Mouse (Mus musculus): ENCODE measurements at regions not wholly inside any gene's neighbourhood (a gene's known extent, or its start where the extent isn't known, plus 50 kb on each side); places are given as distances from the start of the nearest gene placed in this dataset.

DNA sequence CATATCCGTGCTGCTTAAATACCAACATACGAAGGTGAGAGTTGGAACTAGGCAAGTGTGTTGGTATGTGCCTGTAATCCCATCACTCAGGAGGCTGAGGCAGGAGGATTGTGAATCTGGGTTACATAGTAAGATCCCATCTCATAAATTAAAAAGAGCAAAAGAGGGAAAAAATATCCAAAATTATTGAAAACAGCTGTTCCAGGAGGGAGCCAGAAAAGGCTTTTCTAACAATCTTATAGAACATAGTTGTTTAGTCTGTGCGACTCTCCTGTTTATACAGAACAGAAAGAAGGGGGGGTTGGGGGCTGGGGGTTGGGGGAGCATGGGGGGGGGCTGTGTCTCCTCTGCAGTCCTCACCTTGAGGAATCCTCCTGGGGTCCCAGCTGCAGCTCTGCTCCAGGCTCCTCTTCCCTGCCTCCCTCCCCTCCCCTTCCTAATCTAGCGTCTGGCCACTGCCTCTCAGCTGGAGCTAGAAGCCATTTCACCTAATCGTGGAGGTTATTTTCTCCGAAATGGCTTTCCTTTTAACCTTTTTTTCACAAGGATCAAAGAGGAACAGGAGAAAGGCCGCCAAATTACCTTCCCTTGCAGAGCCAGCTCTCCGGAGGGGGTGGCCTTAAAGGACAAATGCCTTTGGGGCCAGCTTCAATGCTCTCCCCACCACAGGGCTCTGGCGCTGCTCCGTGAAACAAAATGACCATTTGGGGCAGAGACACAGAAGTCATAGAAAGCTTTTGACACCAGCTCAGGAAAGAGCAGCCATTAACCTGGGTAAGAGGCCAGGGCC, 188.3 kb upstream of the Sulf2 start:
- Histone ChIP-seq H3K27ac (ENCODE audit: low read depth, low read length) (no peak overlapping the region), H3K9ac (ENCODE audit: low read length) (no peak overlapping the region), H3K4me1 (ENCODE audit: control insufficient read depth, insufficient read depth, low read length) (peaks cover 18% of the 10 kb centered on the region; the same call in 1 of the 2 replicates), H3K36me3 (ENCODE audit: control insufficient read depth, insufficient read depth, low read length) (no peaks in the 10 kb centered on the region), H3K9me3 (replicated peaks; ENCODE audit: control insufficient read depth, low read length) (0 out of 2 replicates have a peak, but pooled peaks cover 2% of the 10 kb centered on the region), H3K4me2 (ENCODE audit: low read length) (no peak overlapping the region), H3K27me3 (replicated peaks; ENCODE audit: control insufficient read depth, insufficient read depth, low read length) (0 out of 2 replicates have a peak, but pooled peaks cover 7% of the 10 kb centered on the region), H3K4me3 (ENCODE audit: low read depth, low read length) (no peak overlapping the region)
- DNase-seq (ENCODE audit: low spot score): peak; percentile 49
- WGBS: 28% methylated on average over 10 of the region's 10 CpGs
- ATAC-seq: no peak

DNA sequence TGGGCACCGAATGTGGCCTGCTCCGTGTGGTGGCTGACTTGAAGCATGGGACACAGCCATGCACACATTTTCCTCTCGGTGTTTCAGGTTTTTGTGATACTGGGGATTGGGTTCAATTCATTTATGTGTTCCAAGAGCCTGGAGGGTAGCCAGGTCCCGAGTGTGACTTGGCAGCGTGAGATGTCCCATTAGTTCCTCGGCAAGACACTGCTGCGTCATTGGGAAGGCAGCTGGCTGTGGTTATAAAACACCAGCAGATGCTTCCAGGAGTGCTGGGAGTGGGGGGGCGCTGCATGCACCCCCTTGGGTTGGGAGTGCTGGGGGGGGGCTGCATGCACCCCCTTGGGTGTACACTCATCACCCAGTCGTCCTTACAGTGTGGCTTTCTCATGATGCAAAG, 186.9 kb upstream of the Sulf2 start:
- DNase-seq (ENCODE audit: low spot score) (peak; percentile 86), ATAC-seq (no peak)
- Histone ChIP-seq H3K4me3 (ENCODE audit: low read depth, low read length) (no peak overlapping the region), H3K4me2 (ENCODE audit: low read length) (no peak overlapping the region), H3K36me3 (ENCODE audit: control insufficient read depth, insufficient read depth, low read length) (no peaks in the 10 kb centered on the region), H3K4me1 (ENCODE audit: control insufficient read depth, insufficient read depth, low read length) (peaks cover 16% of the 10 kb centered on the region; the same call in 1 of the 2 replicates), H3K27ac (ENCODE audit: low read depth, low read length) (no peak overlapping the region), H3K9me3 (replicated peaks; ENCODE audit: control insufficient read depth, low read length) (0 out of 2 replicates have a peak, but pooled peaks cover 2% of the 10 kb centered on the region), H3K27me3 (replicated peaks; ENCODE audit: control insufficient read depth, insufficient read depth, low read length) (0 out of 2 replicates have a peak, but pooled peaks cover 7% of the 10 kb centered on the region), H3K9ac (ENCODE audit: low read length) (no peak overlapping the region)
- WGBS: 44% methylated on average over 9 of the region's 9 CpGs

- H3K4me2 ChIP-seq (ENCODE audit: low read length): no peak overlapping the region
- H3K27ac ChIP-seq (ENCODE audit: low read depth, low read length): no peak overlapping the region
- 0 out of 2 replicates have a peak, but pooled peaks cover 6% of the 10 kb centered on the region for H3K27me3 ChIP-seq (replicated peaks; ENCODE audit: control insufficient read depth, insufficient read depth, low read length)
- H3K9ac ChIP-seq (ENCODE audit: low read length): no peak overlapping the region
- H3K4me3 ChIP-seq (ENCODE audit: low read depth, low read length): no peak overlapping the region
- H3K9me3 ChIP-seq (replicated peaks; ENCODE audit: control insufficient read depth, low read length): 0 out of 2 replicates have a peak, but pooled peaks cover 2% of the 10 kb centered on the region
- H3K4me1 ChIP-seq (ENCODE audit: control insufficient read depth, insufficient read depth, low read length): peaks cover 7% of the 10 kb centered on the region; the same call in 1 of the 2 replicates
- ATAC-seq (no peak), DNase-seq (ENCODE audit: low spot score) (no peak)
- no peaks in the 10 kb centered on the region for H3K36me3 ChIP-seq (ENCODE audit: control insufficient read depth, insufficient read depth, low read length)
- WGBS: 96% methylated on average over 9 of the region's 9 CpGs
These were observed 184.7 kb upstream of the Sulf2 start for GRCm38 (mm10) chr2:166340196-166340595.

DNA sequence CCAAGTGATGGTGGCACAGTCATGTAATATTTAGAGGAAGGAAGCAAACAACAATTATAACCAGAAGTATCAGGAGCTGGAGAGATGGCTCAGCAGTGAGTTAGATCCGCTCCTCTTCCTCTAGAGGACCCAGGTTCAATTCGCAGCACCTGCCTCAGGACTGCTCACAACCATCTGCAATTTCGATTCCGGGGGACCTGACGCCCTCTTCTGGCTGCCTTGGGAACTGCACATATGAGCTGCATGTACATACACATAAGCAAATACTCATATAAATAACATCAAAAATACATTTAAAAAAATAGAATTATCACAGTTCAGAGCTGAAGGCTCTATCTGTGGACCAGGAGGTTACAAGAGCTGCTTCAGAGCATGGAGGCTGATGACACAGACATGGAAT, 184.0 kb upstream of the Sulf2 start:
- Histone ChIP-seq H3K27me3 (replicated peaks; ENCODE audit: control insufficient read depth, insufficient read depth, low read length) (no peaks in the 10 kb centered on the region), H3K36me3 (ENCODE audit: control insufficient read depth, insufficient read depth, low read length) (no peaks in the 10 kb centered on the region), H3K9me3 (replicated peaks; ENCODE audit: control insufficient read depth, low read length) (0 out of 2 replicates have a peak, but pooled peaks cover 2% of the 10 kb centered on the region), H3K27ac (ENCODE audit: low read depth, low read length) (no peak overlapping the region), H3K4me3 (ENCODE audit: low read depth, low read length) (no peak overlapping the region), H3K9ac (ENCODE audit: low read length) (no peak overlapping the region), H3K4me2 (ENCODE audit: low read length) (no peak overlapping the region), H3K4me1 (ENCODE audit: control insufficient read depth, insufficient read depth, low read length) (peaks cover 7% of the 10 kb centered on the region; the same call in 1 of the 2 replicates)
- WGBS: 88% methylated on average over 5 of the region's 5 CpGs
- no peak for DNase-seq (ENCODE audit: low spot score)
- ATAC-seq: no peak

GRCm38 (mm10) chr2:166338396-166339085, 183.1 kb upstream of the Sulf2 start:
- H3K9me3 ChIP-seq (replicated peaks; ENCODE audit: control insufficient read depth, low read length): 0 out of 2 replicates have a peak, but pooled peaks cover 2% of the 10 kb centered on the region
- peaks cover 7% of the 10 kb centered on the region; the same call in 1 of the 2 replicates for H3K4me1 ChIP-seq (ENCODE audit: control insufficient read depth, insufficient read depth, low read length)
- no peak overlapping the region for H3K9ac ChIP-seq (ENCODE audit: low read length)
- no peaks in the 10 kb centered on the region for H3K27me3 ChIP-seq (replicated peaks; ENCODE audit: control insufficient read depth, insufficient read depth, low read length)
- ATAC-seq: no peak
- H3K4me3 ChIP-seq (ENCODE audit: low read depth, low read length): no peak overlapping the region
- no peaks in the 10 kb centered on the region for H3K36me3 ChIP-seq (ENCODE audit: control insufficient read depth, insufficient read depth, low read length)
- 67% methylated on average over 11 of the region's 11 CpGs for WGBS
- no peak overlapping the region for H3K4me2 ChIP-seq (ENCODE audit: low read length)
- peak; percentile 63 for DNase-seq (ENCODE audit: low spot score)
- H3K27ac ChIP-seq (ENCODE audit: low read depth, low read length): no peak overlapping the region

DNA sequence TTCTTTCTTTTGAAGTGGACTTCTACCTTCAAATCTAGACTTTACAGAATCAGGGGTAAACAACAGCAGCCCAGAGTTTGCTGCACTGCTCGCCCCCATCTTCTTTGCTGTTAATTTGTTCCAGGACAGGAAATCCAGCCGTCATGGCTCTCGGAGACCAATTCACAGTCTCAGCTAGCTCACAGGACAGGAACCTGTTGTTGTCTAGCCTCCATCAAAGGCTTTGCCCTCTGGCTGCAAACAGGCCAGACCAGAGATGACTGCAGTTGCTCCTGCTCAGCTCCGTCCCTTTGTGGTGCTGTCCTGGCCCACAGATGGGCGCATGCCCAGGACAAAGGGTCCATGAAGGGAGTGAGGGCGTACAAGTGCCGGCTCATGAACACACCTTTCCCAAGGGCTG, 182.2 kb upstream of the Sulf2 start:
- DNase-seq (ENCODE audit: low spot score): no peak
- WGBS: 61% methylated on average over 7 of the region's 7 CpGs
- ATAC-seq: no peak
- no peak overlapping the region for H3K4me3 ChIP-seq (ENCODE audit: low read depth, low read length)
- H3K9me3 ChIP-seq (replicated peaks; ENCODE audit: control insufficient read depth, low read length): 0 out of 2 replicates have a peak, but pooled peaks cover 2% of the 10 kb centered on the region
- no peak overlapping the region for H3K9ac ChIP-seq (ENCODE audit: low read length)
- H3K27me3 ChIP-seq (replicated peaks; ENCODE audit: control insufficient read depth, insufficient read depth, low read length): no peaks in the 10 kb centered on the region
- no peak overlapping the region for H3K4me2 ChIP-seq (ENCODE audit: low read length)
- peaks cover 7% of the 10 kb centered on the region; the same call in 1 of the 2 replicates for H3K4me1 ChIP-seq (ENCODE audit: control insufficient read depth, insufficient read depth, low read length)
- H3K27ac ChIP-seq (ENCODE audit: low read depth, low read length): no peak overlapping the region
- no peaks in the 10 kb centered on the region for H3K36me3 ChIP-seq (ENCODE audit: control insufficient read depth, insufficient read depth, low read length)

DNA sequence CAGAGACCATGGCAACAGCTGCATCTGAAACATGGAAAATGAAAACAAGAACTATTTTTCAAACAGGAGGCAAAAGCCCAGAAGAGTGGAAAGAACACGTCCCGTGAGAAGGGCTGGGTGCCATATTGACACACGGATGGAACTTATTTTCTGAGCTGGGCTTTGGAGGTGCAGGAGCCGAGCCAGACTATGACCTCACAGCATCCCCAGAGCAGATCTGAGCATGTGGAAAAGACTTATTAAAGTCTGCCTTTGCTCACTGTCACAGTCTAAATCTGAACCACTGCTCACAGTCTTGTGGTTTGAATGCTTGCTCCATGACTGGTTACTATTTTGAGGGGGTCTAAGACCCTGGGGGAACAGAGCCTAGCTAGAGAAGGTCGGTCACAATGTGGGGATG, 180.2 kb upstream of the Sulf2 start:
- ATAC-seq (no peak), DNase-seq (ENCODE audit: low spot score) (no peak)
- Histone ChIP-seq H3K4me1 (ENCODE audit: control insufficient read depth, insufficient read depth, low read length) (no peaks in the 10 kb centered on the region), H3K27me3 (replicated peaks; ENCODE audit: control insufficient read depth, insufficient read depth, low read length) (no peaks in the 10 kb centered on the region), H3K4me3 (ENCODE audit: low read depth, low read length) (no peak overlapping the region), H3K9me3 (replicated peaks; ENCODE audit: control insufficient read depth, low read length) (0 out of 2 replicates have a peak, but pooled peaks cover 2% of the 10 kb centered on the region), H3K9ac (ENCODE audit: low read length) (no peak overlapping the region), H3K27ac (ENCODE audit: low read depth, low read length) (no peak overlapping the region), H3K4me2 (ENCODE audit: low read length) (no peak overlapping the region), H3K36me3 (ENCODE audit: control insufficient read depth, insufficient read depth, low read length) (no peaks in the 10 kb centered on the region)
- 88% methylated on average over 5 of the region's 5 CpGs for WGBS

GRCm38 (mm10) chr2:166334559-166334958, 179.1 kb upstream of the Sulf2 start:
- Histone ChIP-seq H3K4me3 (ENCODE audit: low read depth, low read length) (no peak overlapping the region), H3K9me3 (replicated peaks; ENCODE audit: control insufficient read depth, low read length) (0 out of 2 replicates have a peak, but pooled peaks cover 2% of the 10 kb centered on the region), H3K27ac (ENCODE audit: low read depth, low read length) (no peak overlapping the region), H3K36me3 (ENCODE audit: control insufficient read depth, insufficient read depth, low read length) (no peaks in the 10 kb centered on the region), H3K9ac (ENCODE audit: low read length) (no peak overlapping the region), H3K4me1 (ENCODE audit: control insufficient read depth, insufficient read depth, low read length) (no peaks in the 10 kb centered on the region), H3K4me2 (ENCODE audit: low read length) (no peak overlapping the region), H3K27me3 (replicated peaks; ENCODE audit: control insufficient read depth, insufficient read depth, low read length) (no peaks in the 10 kb centered on the region)
- ATAC-seq (no peak), DNase-seq (ENCODE audit: low spot score) (no peak)
- WGBS: 79% methylated on average over 7 of the region's 7 CpGs

Data from forebrain, embryonic 14.5 days (tissue).